Mouse (Mus musculus): ENCODE results near the gene Coro2a. TPM values are rescaled to one million over a fixed set of nuclear protein-coding genes. Genes with fewer than 3 reads are reported as not detected.

Coro2a gene
- polyA plus RNA-seq, 1 experiment from 2014 or later = 6.8 TPM

Other genes starting within 250 kb of the Coro2a start
- 10.8 and 13.2 TPM in 2 replicates for gene Trmo, start 212.8 kb downstream of the Coro2a start, polyA plus RNA-seq (2014; fragmentation: Nextera tagmentation; extraction: Ambion mirVana)
- gene Hemgn, start 188.7 kb downstream of the Coro2a start, polyA plus RNA-seq (2014; fragmentation: Nextera tagmentation; extraction: Ambion mirVana) = 0.57 and 0.73 TPM in 2 replicates
- gene Anp32b, start 151.3 kb downstream of the Coro2a start, polyA plus RNA-seq (2014; fragmentation: Nextera tagmentation; extraction: Ambion mirVana) = 378 and 408 TPM in 2 replicates
- gene Nans, start 113.0 kb downstream of the Coro2a start, polyA plus RNA-seq (2014; fragmentation: Nextera tagmentation; extraction: Ambion mirVana) = 64.0 and 65.8 TPM in 2 replicates
- 1.4 and 1.8 TPM in 2 replicates for gene Trim14, start 66.1 kb downstream of the Coro2a start, polyA plus RNA-seq (2014; fragmentation: Nextera tagmentation; extraction: Ambion mirVana)
- 2.1 and 2.6 TPM in 2 replicates for gene Tbc1d2, start 48.0 kb upstream of the Coro2a start, polyA plus RNA-seq (2014; fragmentation: Nextera tagmentation; extraction: Ambion mirVana)

Measured in kidney, embryonic 14.5 days (tissue).